Mouse (Mus musculus) midbrain, embryonic 12.5 days (tissue): ENCODE data around the gene Siae. TPM values are rescaled to one million over a fixed set of nuclear protein-coding genes. Genes with fewer than 3 reads are reported as not detected.

ENCODE experiments used
- ATAC-seq: fragments of 200-750 bp; cut with Nextera tagmentation; 2 replicates; pipeline ENCODE4 v1.8.0; 2017; ENCODE audit warnings: low read depth, moderate TSS enrichment, moderate library complexity; ENCODE audit not compliant: low FRiP score
- H3K27ac ChIP-seq: fragments of 300-500 bp; sonication (generic); replicated peaks from 2 replicates; pipeline ENCODE4 v1.5.1; 2016; ENCODE audit warnings: mild to moderate bottlenecking
- H3K27me3 ChIP-seq: fragments of 300-500 bp; sonication (generic); 2 replicates; pipeline ENCODE4 v1.6.1; 2016; ENCODE audit warnings: mild to moderate bottlenecking
- H3K36me3 ChIP-seq: fragments of 300-500 bp; sonication (generic); 2 replicates; pipeline ENCODE4 v1.6.1; 2016
- H3K4me1 ChIP-seq: fragments of 300-500 bp; sonication (generic); 2 replicates; pipeline ENCODE4 v1.6.1; 2016
- H3K4me2 ChIP-seq: fragments of 300-500 bp; sonication (generic); replicated peaks from 2 replicates; pipeline ENCODE4 v1.6.1; 2016; ENCODE audit warnings: mild to moderate bottlenecking, moderate library complexity
- H3K4me3 ChIP-seq: fragments of 300-500 bp; sonication (generic); 2 replicates; pipeline ENCODE4 v1.5.1; 2016; ENCODE audit warnings: mild to moderate bottlenecking
- H3K9ac ChIP-seq: fragments of 300-500 bp; sonication (generic); replicated peaks from 2 replicates; pipeline ENCODE4 v1.6.1; 2016; ENCODE audit warnings: mild to moderate bottlenecking, moderate library complexity
- H3K9me3 ChIP-seq: fragments of 300-500 bp; sonication (generic); 2 replicates; pipeline ENCODE4 v1.6.1; 2016; ENCODE audit warnings: mild to moderate bottlenecking
- WGBS: fragments of 180-500 bp; shearing (Covaris S2); methylation state at CpG from one replicate; pipeline ENCODE4 v1.1.7; 2016; 5-methylcytosine and 5-hydroxymethylcytosine counted together
- polyA plus RNA-seq: library from polyadenylated mRNA; unstranded; fragments of >200 nt; fragmentation: Nextera tagmentation; extraction: Ambion mirVana; gene quantifications from 2 replicates; pipeline ENCODE4 v1.2.1, GENCODE M21; 2016

Siae gene
- polyA plus RNA-seq, 1 experiment from 2014 or later, result 6.8 TPM

DNA sequence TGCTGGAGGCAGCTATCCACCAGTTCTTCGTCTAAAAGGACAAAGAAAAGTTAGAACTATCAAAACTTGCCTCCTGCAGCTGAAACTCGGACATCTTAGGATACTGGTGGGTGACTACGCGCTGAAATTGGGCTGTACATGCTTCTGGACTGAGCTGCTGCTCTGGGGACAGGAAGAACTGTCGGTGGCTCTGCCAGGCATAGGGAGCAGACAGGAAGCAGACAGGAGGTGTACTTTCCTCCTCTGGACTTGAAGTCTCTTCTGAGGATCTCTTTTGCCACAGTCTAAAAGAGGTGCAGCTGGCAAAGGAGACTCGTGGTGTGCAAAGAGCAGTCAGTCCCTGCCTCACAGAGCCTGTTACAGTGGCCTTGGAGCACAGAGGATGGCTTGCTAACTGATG, 37.1 kb downstream of the Siae start:
- Histone ChIP-seq H3K27ac (no peak overlapping the region), H3K27me3 (no peaks in the 10 kb centered on the region), H3K9ac (no peak overlapping the region), H3K4me2 (no peak overlapping the region), H3K4me1 (no peaks in the 10 kb centered on the region), H3K9me3 (no peaks in the 10 kb centered on the region), H3K36me3 (no peaks in the 10 kb centered on the region), H3K4me3 (no peak overlapping the region)
- ATAC-seq, result no peak
- 59% methylated on average over 6 of the region's 6 CpGs for WGBS

DNA sequence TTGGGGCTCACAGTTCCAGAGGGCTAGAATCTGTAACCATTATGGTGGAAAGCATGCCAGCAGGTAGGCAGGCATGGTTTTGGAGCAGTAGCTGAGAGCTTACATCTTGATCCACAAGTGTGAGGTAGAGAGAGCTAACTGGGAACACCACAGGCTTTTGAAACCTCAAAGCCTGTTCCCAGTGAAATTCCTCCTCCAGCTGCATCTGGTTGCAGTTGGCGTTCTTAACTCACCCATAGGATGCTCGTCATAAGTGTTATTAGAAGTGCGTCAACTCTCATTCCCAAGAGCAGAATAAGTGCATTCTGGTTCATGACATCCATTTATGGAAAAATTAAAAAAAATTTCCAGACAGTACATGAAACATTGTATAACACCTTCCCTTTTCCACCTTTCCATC, 38.2 kb downstream of the Siae start:
- no peaks in the 10 kb centered on the region for H3K27me3 ChIP-seq
- no peak overlapping the region for H3K4me2 ChIP-seq
- WGBS, result 85% methylated on average over 3 of the region's 3 CpGs
- ATAC-seq, result no peak
- no peak overlapping the region for H3K9ac ChIP-seq
- no peaks in the 10 kb centered on the region for H3K9me3 ChIP-seq
- no peak overlapping the region for H3K4me3 ChIP-seq
- no peaks in the 10 kb centered on the region for H3K4me1 ChIP-seq
- H3K36me3 ChIP-seq, result no peaks in the 10 kb centered on the region
- no peak overlapping the region for H3K27ac ChIP-seq

DNA sequence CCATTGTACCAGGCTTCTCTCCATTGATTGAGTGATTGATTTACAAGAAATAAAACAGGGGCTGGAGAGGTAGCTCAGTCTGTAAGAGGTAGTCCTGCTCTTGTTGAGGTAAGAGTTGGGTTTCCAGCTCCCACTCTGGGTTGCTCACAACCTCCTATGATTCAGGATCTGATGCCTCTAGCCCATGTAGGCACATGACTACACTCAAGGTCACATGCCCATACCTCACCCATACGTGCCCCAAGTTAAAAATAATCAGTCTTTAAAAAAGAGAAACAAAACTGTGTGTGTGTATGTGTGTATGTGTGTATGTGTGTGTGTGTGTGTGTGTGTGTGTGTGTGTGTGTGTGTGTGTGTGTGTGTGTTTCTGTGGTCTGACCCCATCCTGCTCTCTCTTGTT, 40.1 kb downstream of the Siae start:
- no peak for ATAC-seq
- Histone ChIP-seq H3K4me3 (no peak overlapping the region), H3K27me3 (no peaks in the 10 kb centered on the region), H3K4me1 (no peaks in the 10 kb centered on the region), H3K4me2 (no peak overlapping the region), H3K9me3 (no peaks in the 10 kb centered on the region), H3K36me3 (no peaks in the 10 kb centered on the region), H3K27ac (no peak overlapping the region), H3K9ac (no peak overlapping the region)
- 75% methylated on average over 1 of the region's 1 CpGs for WGBS

DNA sequence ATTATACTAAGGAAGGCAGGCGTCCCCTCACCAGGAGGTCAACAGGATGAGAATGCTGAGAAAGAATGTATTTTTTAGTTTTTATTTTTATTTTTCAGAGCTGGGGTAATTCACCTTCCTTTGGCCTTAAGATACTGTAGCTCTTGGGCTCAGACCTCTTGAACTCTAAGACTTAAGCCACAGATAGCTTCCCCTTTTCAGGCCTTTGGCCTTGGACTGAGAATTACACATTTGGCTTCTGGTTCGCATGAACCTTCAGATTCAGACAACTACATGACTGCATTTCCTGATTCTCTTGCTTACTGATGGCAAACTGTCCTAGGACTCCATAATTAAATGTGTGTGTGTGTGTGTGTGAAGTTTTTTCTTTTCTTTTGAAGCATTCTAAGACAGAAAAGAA, 43.1 kb downstream of the Siae start:
- no peak for ATAC-seq
- Histone ChIP-seq H3K4me3 (no peak overlapping the region), H3K27me3 (no peaks in the 10 kb centered on the region), H3K9ac (no peak overlapping the region), H3K9me3 (no peaks in the 10 kb centered on the region), H3K4me1 (no peaks in the 10 kb centered on the region), H3K36me3 (no peaks in the 10 kb centered on the region), H3K27ac (no peak overlapping the region), H3K4me2 (no peak overlapping the region)
- 95% methylated on average over 2 of the region's 2 CpGs for WGBS

DNA sequence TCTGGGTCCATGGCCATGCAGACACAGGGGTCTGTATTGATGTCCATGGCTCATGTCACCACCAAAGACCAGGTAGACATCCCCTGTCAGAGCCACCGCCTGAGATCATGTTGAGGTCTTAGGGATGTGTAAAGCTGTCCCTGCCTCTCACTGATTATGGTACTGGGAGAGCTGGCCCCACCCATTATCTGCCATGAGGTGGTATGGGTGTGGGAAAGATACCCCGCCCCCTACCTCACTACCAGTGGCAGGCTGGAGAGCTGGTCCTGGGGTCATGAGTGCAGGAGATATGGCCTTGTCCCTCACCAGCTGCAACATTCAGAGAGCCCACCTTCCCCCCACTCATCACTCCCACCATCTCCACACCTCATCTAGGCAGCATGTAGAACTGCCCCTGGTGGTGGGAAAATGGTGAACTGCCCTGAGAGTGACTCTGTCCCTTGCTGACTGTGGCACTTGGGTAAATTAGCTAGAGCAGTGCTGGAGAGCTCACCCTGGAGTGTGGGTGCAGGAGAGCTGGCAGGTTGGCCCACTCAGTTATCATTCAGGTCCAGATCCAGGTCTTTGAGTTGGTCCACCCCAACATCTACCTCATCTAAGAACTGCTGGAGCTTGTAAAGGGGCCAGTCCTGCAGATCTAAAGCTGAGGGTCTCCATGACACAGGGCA, 45.2 kb downstream of the Siae start:
- Histone ChIP-seq H3K4me3 (no peak overlapping the region), H3K4me2 (no peak overlapping the region), H3K27me3 (no peaks in the 10 kb centered on the region), H3K36me3 (no peaks in the 10 kb centered on the region), H3K4me1 (no peaks in the 10 kb centered on the region), H3K9me3 (no peaks in the 10 kb centered on the region), H3K27ac (no peak overlapping the region), H3K9ac (no peak overlapping the region)
- no peak for ATAC-seq
- 88% methylated on average over 2 of the region's 2 CpGs for WGBS

DNA sequence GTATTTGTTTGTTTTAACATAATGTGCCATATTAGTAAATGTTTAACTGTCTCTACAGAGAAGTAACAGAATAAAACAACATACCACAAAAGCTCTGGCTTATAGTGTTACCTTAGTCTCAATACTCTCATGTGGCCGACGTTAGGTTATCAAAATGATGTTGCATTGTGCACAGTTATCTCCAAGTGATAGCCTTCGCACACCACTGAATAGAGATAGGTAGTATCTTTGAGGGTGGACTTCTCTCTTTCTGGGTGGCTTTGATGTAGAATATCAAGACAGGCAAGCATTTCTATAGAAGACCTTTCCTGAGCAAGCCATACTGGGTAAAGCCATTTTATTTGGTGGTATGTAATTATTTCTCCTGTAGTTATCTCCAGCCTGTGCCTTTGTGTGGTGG, 49.6 kb downstream of the Siae start:
- Histone ChIP-seq H3K27me3 (no peaks in the 10 kb centered on the region; the same call in 1 of the 2 replicates), H3K4me1 (no peaks in the 10 kb centered on the region), H3K36me3 (no peaks in the 10 kb centered on the region), H3K27ac (no peak overlapping the region), H3K9me3 (no peaks in the 10 kb centered on the region), H3K4me2 (no peak overlapping the region), H3K4me3 (no peak overlapping the region), H3K9ac (no peak overlapping the region)
- no peak for ATAC-seq
- WGBS, result 95% methylated on average over 3 of the region's 3 CpGs

DNA sequence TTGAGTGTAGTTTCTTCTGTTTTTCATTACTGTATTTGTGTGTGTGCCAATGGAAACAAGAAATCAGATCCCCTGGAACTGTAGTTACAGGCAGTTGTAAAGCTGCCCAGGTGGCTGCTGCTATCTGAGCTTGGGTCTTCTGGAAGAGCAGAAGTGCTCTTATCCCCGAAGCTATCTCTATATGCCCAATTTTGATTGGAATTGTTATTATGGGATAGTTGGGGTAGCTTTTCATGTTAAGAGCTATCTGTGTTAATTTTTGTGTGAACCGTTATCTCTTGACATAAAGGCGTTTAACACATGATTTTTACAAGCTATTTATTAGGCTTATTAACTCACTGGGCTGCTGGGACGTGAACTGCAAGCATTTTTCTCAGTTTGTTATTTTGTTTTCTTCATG, 54.1 kb downstream of the Siae start:
- Histone ChIP-seq H3K9me3 (no peaks in the 10 kb centered on the region), H3K27me3 (peaks cover 14% of the 10 kb centered on the region), H3K4me1 (peaks cover 8% of the 10 kb centered on the region; the same call in 1 of the 2 replicates), H3K4me2 (no peak overlapping the region), H3K36me3 (no peaks in the 10 kb centered on the region), H3K4me3 (no peak overlapping the region), H3K27ac (no peak overlapping the region), H3K9ac (no peak overlapping the region)
- ATAC-seq, result no peak
- WGBS, result 79% methylated on average over 4 of the region's 4 CpGs

DNA sequence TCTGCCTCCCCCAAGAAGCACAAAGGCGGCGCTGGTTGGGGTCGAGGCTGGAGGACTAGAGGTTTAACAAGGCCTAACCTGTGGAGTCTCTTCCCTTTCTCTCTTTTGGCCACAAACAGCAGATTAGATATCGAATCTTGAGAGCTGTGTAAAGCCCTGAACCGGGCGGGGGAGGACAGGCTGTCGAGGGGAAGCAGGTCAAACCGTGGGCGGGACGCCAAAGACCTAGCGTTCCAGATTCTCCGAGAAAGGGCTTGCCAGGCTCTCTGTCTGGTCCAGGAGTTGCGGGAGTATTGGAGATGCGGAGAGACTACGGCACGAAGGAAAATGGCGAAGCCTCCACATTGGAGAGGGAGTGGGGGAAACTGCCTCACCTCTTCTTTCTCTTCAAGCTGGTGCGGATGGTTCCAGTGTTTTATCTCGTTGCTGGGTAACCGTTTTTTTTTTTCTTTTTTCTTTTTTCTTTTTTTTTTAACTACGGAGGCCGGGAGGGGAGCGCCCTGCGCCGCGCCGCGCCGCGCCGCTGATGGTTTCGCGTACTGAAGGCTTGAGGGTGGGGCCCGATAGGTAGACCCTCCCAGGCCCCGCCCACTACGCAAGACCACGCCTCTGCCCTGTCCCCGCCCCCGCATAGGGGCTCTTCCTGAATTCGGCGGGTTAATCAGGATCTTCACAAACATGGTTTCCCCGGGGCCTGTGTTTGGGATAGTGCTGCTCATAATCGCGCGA, 57.8 kb downstream of the Siae start, which contains the start of gene Spa17:
Gene Spa17 (minus strand): TSS at position 541 of the 729 bp plus-strand sequence.
- peak; percentile 96 for ATAC-seq
- Histone ChIP-seq H3K27ac (peak within 1 kb of the TSS; percentile 82), H3K36me3 (no peaks in the 10 kb centered on the region), H3K4me3 (peak within 1 kb of the TSS; percentile 62), H3K9ac (peak within 1 kb of the TSS; percentile 69), H3K27me3 (peaks cover 14% of the 10 kb centered on the region), H3K9me3 (no peaks in the 10 kb centered on the region), H3K4me2 (peak within 1 kb of the TSS; percentile 67), H3K4me1 (peaks cover 8% of the 10 kb centered on the region; the same call in 1 of the 2 replicates)
- WGBS, result under 1% methylated on average over 45 of the region's 45 CpGs

DNA sequence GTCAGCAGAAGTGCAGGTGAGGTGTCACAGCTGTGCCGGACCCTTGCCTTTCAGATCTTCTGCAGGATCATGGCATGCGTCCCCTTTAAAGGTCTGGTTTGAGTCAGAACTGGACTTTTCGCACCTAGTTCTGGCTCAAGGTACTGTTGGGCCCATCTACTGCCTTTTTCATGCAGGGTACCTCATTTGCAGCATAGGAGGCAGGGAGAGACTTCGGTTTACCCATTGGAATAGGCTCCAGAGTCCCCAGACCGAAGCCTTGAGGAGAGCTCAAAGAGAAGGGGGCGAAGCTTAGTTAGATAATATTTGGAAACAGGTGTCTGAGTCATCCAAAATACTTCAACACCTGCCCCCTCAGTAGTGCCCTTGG, 58.4 kb downstream of the Siae start:
- H3K9ac ChIP-seq, result peak overlapping the region; percentile 32
- peak overlapping the region; percentile 62 for H3K4me3 ChIP-seq
- no peaks in the 10 kb centered on the region for H3K9me3 ChIP-seq
- H3K4me2 ChIP-seq, result peak overlapping the region; percentile 67
- peak overlapping the region; percentile 26; the same call in 1 of the 2 replicates for H3K27ac ChIP-seq
- no peak; the same call in 1 of the 2 replicates for ATAC-seq
- peaks cover 8% of the 10 kb centered on the region; the same call in 1 of the 2 replicates for H3K4me1 ChIP-seq
- H3K27me3 ChIP-seq, result peaks cover 14% of the 10 kb centered on the region
- H3K36me3 ChIP-seq, result no peaks in the 10 kb centered on the region
- WGBS, result 17% methylated on average over 6 of the region's 6 CpGs

DNA sequence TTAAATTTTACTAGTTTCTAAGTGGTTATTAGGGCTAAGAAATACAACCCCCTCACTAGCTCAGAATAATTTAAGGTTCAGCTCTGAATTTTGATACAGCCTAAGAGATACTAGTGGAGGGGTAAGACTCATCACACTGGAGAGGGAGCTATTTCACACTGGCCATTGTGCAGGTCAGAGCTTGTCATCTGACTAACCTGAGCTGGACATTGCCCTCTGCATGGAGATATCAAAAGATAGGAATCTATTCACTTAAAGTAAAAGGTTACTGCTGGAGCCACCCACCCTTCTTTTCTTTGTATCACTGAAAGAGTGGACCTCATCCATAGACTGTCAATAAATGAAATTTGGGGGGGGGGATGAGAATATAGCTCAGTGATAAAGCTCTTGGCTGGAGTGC, 58.8 kb downstream of the Siae start:
- no peak for ATAC-seq
- Histone ChIP-seq H3K9me3 (no peaks in the 10 kb centered on the region), H3K27me3 (peaks cover 14% of the 10 kb centered on the region), H3K4me2 (peak overlapping the region; percentile 67), H3K36me3 (no peaks in the 10 kb centered on the region), H3K27ac (0 out of 2 replicates have a peak overlapping the region, but pooled peaks have one; percentile 26), H3K9ac (no peak overlapping the region; the same call in 1 of the 2 replicates), H3K4me3 (0 out of 2 replicates have a peak overlapping the region, but pooled peaks have one; percentile 62), H3K4me1 (peaks cover 8% of the 10 kb centered on the region; the same call in 1 of the 2 replicates)

DNA sequence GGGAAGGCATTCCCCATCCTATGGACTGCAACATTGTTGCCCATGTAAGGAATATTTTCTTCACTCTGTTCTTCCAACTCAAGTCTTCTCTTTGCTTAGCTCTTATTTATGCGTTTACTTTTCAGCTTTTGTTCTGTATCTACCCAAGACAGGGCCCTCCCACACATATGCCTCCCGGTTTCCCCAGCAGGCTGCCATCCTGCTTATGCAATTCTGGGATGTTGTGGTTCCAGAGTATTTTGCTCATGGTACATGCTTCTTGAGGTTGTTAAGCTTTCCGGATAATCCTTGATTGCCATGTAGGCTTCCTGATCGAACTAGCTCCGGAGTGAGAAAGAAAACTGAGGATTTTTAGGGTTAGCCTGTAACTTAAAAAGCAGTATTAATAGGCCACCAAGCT, 59.7 kb downstream of the Siae start:
- H3K27me3 ChIP-seq, result peaks cover 19% of the 10 kb centered on the region
- 69% methylated on average over 5 of the region's 5 CpGs for WGBS
- no peak overlapping the region for H3K27ac ChIP-seq
- no peak overlapping the region for H3K4me2 ChIP-seq
- no peak overlapping the region for H3K4me3 ChIP-seq
- peaks cover 8% of the 10 kb centered on the region; the same call in 1 of the 2 replicates for H3K4me1 ChIP-seq
- H3K9me3 ChIP-seq, result no peaks in the 10 kb centered on the region
- no peak overlapping the region for H3K9ac ChIP-seq
- no peaks in the 10 kb centered on the region for H3K36me3 ChIP-seq
- no peak for ATAC-seq

DNA sequence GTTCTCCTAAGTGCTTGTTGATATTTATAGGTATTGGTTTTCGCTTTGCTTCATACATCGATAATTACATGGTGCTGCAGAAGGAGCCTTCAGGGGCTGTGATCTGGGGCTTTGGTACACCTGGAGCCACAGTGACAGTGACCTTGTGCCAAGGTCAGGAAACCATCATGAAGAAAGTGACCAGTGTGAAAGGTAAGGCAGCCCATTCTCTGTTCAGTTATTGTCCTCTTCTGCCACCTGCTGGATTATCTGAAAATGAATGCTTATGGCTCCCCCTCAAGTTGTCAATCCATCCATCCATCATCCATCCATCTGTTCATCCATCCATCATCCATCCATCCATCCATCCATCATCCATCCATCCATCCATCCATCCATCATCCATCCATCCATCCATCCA, 61.3 kb downstream of the Siae start:
- H3K4me2 ChIP-seq, result no peak overlapping the region
- H3K27me3 ChIP-seq, result peaks cover 16% of the 10 kb centered on the region
- WGBS, result 45% methylated on average over 2 of the region's 2 CpGs
- H3K36me3 ChIP-seq, result no peaks in the 10 kb centered on the region
- no peak overlapping the region for H3K27ac ChIP-seq
- no peak overlapping the region for H3K4me3 ChIP-seq
- no peaks in the 10 kb centered on the region for H3K9me3 ChIP-seq
- H3K4me1 ChIP-seq, result peaks cover 8% of the 10 kb centered on the region; the same call in 1 of the 2 replicates
- no peak for ATAC-seq
- no peak overlapping the region for H3K9ac ChIP-seq
